Mouse (Mus musculus): ENCODE data around the gene Gadd45b.

DNA sequence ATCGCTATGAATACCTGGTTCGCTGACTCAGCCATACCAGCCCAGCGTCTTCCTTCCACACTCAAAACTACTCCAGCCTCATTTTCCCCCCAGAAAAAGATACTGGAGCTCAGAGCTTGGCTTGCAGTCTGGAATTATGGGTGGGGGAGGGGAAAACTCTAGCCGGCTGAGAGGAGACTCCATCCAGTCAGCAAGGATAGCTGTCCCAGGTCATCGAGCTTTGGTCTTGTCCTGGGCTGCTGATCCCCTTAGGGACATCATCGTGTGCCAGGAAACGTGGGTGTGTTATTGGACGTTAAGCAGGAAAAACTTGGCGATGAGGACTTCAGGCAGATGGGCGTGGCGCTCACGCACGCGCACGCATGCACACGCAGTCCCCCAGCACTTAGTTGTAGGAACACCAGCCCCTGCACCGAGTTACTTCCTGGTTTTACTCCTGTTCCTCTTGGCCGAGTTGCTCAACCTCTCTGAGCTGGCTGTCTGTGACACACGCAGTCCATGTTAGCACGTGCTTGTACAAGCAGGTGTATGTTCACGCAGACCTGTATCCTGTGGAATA is 3.6 kb downstream of the Gadd45b start:
- TF ChIP-seq CTCF (IDR thresholded peaks at IDR 0.05; ENCODE audit: low read depth) (no peak), EP300 (optimal IDR thresholded peaks at IDR 0.05) (peak; percentile 50)

Data from stomach, postnatal 0 days (tissue).